Mouse (Mus musculus): ENCODE measurements at regions not wholly inside any gene's neighbourhood (a gene's known extent, or its start where the extent isn't known, plus 50 kb on each side); places are given as distances from the start of the nearest gene placed in this dataset.

GRCm38 (mm10) chr6:93537126-93537525 is 593.8 kb upstream of the Adamts9 start:
- TF ChIP-seq CTCF (IDR thresholded peaks at IDR 0.05; ENCODE audit: low read depth): no peak
- ATAC-seq: no peak
- Histone ChIP-seq H3K4me2 (replicated peaks; ENCODE audit: low read depth) (no peak overlapping the region), H3K27me3 (replicated peaks; ENCODE audit: control insufficient read depth, insufficient read depth, low read length) (no peaks in the 10 kb centered on the region), H3K27ac (ENCODE audit: low read depth, low read length) (no peak overlapping the region), H3K9me3 (ENCODE audit: control insufficient read depth) (no peaks in the 10 kb centered on the region), H3K36me3 (ENCODE audit: control insufficient read depth, insufficient read depth) (no peaks in the 10 kb centered on the region), H3K4me3 (ENCODE audit: low read depth, low read length) (no peak overlapping the region), H3K4me1 (replicated peaks; ENCODE audit: control insufficient read depth, insufficient read depth, low read length) (no peaks in the 10 kb centered on the region), H3K9ac (ENCODE audit: low read depth, low read length) (no peak overlapping the region)
- WGBS: 93% methylated on average over 1 of the region's 1 CpGs

GRCm38 (mm10) chr6:93513818-93514217 is 570.5 kb upstream of the Adamts9 start:
- no peak overlapping the region for H3K9ac ChIP-seq (ENCODE audit: low read depth, low read length)
- no peaks in the 10 kb centered on the region for H3K4me1 ChIP-seq (replicated peaks; ENCODE audit: control insufficient read depth, insufficient read depth, low read length)
- H3K4me2 ChIP-seq (replicated peaks; ENCODE audit: low read depth): no peak overlapping the region
- no peak overlapping the region for H3K4me3 ChIP-seq (ENCODE audit: low read depth, low read length)
- no peak overlapping the region for H3K27ac ChIP-seq (ENCODE audit: low read depth, low read length)
- H3K9me3 ChIP-seq (ENCODE audit: control insufficient read depth): no peaks in the 10 kb centered on the region
- WGBS: 81% methylated on average over 2 of the region's 2 CpGs
- TF ChIP-seq CTCF (IDR thresholded peaks at IDR 0.05; ENCODE audit: low read depth): no peak
- no peaks in the 10 kb centered on the region for H3K27me3 ChIP-seq (replicated peaks; ENCODE audit: control insufficient read depth, insufficient read depth, low read length)
- no peaks in the 10 kb centered on the region for H3K36me3 ChIP-seq (ENCODE audit: control insufficient read depth, insufficient read depth)
- no peak for ATAC-seq

DNA sequence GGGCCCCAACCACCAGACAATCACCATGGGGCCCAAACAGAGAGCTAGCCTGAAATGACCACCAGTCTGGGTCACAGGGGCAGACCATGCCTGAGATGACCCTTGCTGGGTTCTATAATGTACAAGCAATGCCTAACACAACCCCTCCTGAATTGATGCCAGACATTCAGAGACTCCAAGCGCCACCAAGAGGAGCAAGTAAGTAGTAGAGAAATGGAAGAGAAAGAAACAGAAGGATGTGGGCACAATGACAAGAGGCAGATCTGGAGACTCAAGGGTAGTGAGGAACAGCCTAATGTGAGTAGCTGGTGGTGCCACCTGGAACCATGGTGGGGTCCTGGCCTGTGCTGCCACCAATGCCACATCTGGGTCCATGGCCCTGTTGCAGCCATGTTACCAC is 566.6 kb upstream of the Adamts9 start:
- H3K27me3 ChIP-seq (replicated peaks; ENCODE audit: control insufficient read depth, insufficient read depth, low read length): no peaks in the 10 kb centered on the region
- WGBS: 76% methylated on average over 1 of the region's 1 CpGs

GRCm38 (mm10) chr6:93497824-93498223 is 554.5 kb upstream of the Adamts9 start:
- H3K4me1 ChIP-seq (replicated peaks; ENCODE audit: control insufficient read depth, insufficient read depth, low read length): no peaks in the 10 kb centered on the region
- no peak overlapping the region for H3K4me3 ChIP-seq (ENCODE audit: low read depth, low read length)
- no peak for ATAC-seq
- H3K27ac ChIP-seq (ENCODE audit: low read depth, low read length): no peak overlapping the region
- no peaks in the 10 kb centered on the region for H3K27me3 ChIP-seq (replicated peaks; ENCODE audit: control insufficient read depth, insufficient read depth, low read length)
- no peak overlapping the region for H3K9ac ChIP-seq (ENCODE audit: low read depth, low read length)
- no peaks in the 10 kb centered on the region for H3K9me3 ChIP-seq (ENCODE audit: control insufficient read depth)
- WGBS: 41% methylated on average over 4 of the region's 4 CpGs
- TF ChIP-seq CTCF (IDR thresholded peaks at IDR 0.05; ENCODE audit: low read depth): no peak
- no peaks in the 10 kb centered on the region for H3K36me3 ChIP-seq (ENCODE audit: control insufficient read depth, insufficient read depth)
- H3K4me2 ChIP-seq (replicated peaks; ENCODE audit: low read depth): no peak overlapping the region

More for the DNA sequence above, 566.6 kb upstream of the Adamts9 start:
- Histone ChIP-seq H3K27ac (ENCODE audit: low read depth, low read length) (no peak overlapping the region), H3K36me3 (ENCODE audit: control insufficient read depth, insufficient read depth) (no peaks in the 10 kb centered on the region), H3K4me3 (ENCODE audit: low read depth, low read length) (no peak overlapping the region), H3K9ac (ENCODE audit: low read depth, low read length) (no peak overlapping the region), H3K9me3 (ENCODE audit: control insufficient read depth) (no peaks in the 10 kb centered on the region), H3K4me1 (replicated peaks; ENCODE audit: control insufficient read depth, insufficient read depth, low read length) (no peaks in the 10 kb centered on the region), H3K4me2 (replicated peaks; ENCODE audit: low read depth) (no peak overlapping the region)
- peak; percentile 52 for TF ChIP-seq CTCF (IDR thresholded peaks at IDR 0.05; ENCODE audit: low read depth)
- ATAC-seq: no peak

GRCm38 (mm10) chr6:93488441-93488955 is 545.2 kb upstream of the Adamts9 start:
- H3K4me1 ChIP-seq (replicated peaks; ENCODE audit: control insufficient read depth, insufficient read depth, low read length): no peaks in the 10 kb centered on the region
- no peak overlapping the region for H3K4me3 ChIP-seq (ENCODE audit: low read depth, low read length)
- H3K27ac ChIP-seq (ENCODE audit: low read depth, low read length): no peak overlapping the region
- no peak overlapping the region for H3K9ac ChIP-seq (ENCODE audit: low read depth, low read length)
- WGBS: 86% methylated on average over 2 of the region's 2 CpGs
- H3K27me3 ChIP-seq (replicated peaks; ENCODE audit: control insufficient read depth, insufficient read depth, low read length): no peaks in the 10 kb centered on the region
- H3K36me3 ChIP-seq (ENCODE audit: control insufficient read depth, insufficient read depth): no peaks in the 10 kb centered on the region
- ATAC-seq: no peak
- H3K9me3 ChIP-seq (ENCODE audit: control insufficient read depth): no peaks in the 10 kb centered on the region
- TF ChIP-seq CTCF (IDR thresholded peaks at IDR 0.05; ENCODE audit: low read depth): no peak
- H3K4me2 ChIP-seq (replicated peaks; ENCODE audit: low read depth): no peak overlapping the region

- TF ChIP-seq CTCF (IDR thresholded peaks at IDR 0.05; ENCODE audit: low read depth): no peak
- no peak overlapping the region for H3K9ac ChIP-seq (ENCODE audit: low read depth, low read length)
- H3K4me2 ChIP-seq (replicated peaks; ENCODE audit: low read depth): no peak overlapping the region
- ATAC-seq: no peak
- WGBS: 98% methylated on average over 2 of the region's 2 CpGs
- H3K9me3 ChIP-seq (ENCODE audit: control insufficient read depth): no peaks in the 10 kb centered on the region
- H3K4me3 ChIP-seq (ENCODE audit: low read depth, low read length): no peak overlapping the region
- no peak overlapping the region for H3K27ac ChIP-seq (ENCODE audit: low read depth, low read length)
- H3K36me3 ChIP-seq (ENCODE audit: control insufficient read depth, insufficient read depth): no peaks in the 10 kb centered on the region
- H3K4me1 ChIP-seq (replicated peaks; ENCODE audit: control insufficient read depth, insufficient read depth, low read length): no peaks in the 10 kb centered on the region
- no peaks in the 10 kb centered on the region for H3K27me3 ChIP-seq (replicated peaks; ENCODE audit: control insufficient read depth, insufficient read depth, low read length)
These were observed 535.2 kb upstream of the Adamts9 start for GRCm38 (mm10) chr6:93478521-93478920.

DNA sequence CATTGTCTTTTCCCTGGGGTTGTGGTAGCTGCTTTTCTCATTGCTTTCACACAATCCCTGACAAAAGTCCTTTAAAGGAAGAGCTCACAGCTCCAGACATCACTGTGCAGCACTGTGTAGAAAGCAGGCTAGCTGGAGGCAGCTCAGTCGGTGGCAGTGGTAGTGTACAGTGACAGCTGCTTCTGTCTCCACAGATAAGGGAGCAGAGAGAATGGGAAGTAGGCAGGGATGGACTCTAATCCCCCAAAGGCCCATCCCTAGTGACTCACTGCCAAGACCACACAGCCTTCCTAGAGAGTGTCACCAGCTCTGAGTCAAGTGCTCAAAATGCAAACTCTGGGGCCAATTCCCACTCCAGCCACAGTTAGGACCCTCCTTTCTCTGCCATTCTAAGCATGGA is 531.7 kb upstream of the Adamts9 start:
- Histone ChIP-seq H3K27me3 (replicated peaks; ENCODE audit: control insufficient read depth, insufficient read depth, low read length) (no peaks in the 10 kb centered on the region), H3K4me2 (replicated peaks; ENCODE audit: low read depth) (no peak overlapping the region), H3K36me3 (ENCODE audit: control insufficient read depth, insufficient read depth) (no peaks in the 10 kb centered on the region), H3K9ac (ENCODE audit: low read depth, low read length) (no peak overlapping the region), H3K4me1 (replicated peaks; ENCODE audit: control insufficient read depth, insufficient read depth, low read length) (no peaks in the 10 kb centered on the region), H3K4me3 (ENCODE audit: low read depth, low read length) (no peak overlapping the region), H3K27ac (ENCODE audit: low read depth, low read length) (no peak overlapping the region), H3K9me3 (ENCODE audit: control insufficient read depth) (no peaks in the 10 kb centered on the region)
- WGBS: 18% methylated on average over 1 of the region's 1 CpGs
- no peak for TF ChIP-seq CTCF (IDR thresholded peaks at IDR 0.05; ENCODE audit: low read depth)
- no peak for ATAC-seq

Measured in intestine, postnatal 0 days (tissue).